Mouse (Mus musculus): ENCODE data around the gene Zfp618.

Gene Zfp618

GRCm38 (mm10) chr4:62999321-62999720, 33.9 kb downstream of the Zfp618 start:
- no peak for DNase-seq

- DNase-seq: no peak
Measured at GRCm38 (mm10) chr4:62999916-63000315, 34.5 kb downstream of the Zfp618 start.

DNA sequence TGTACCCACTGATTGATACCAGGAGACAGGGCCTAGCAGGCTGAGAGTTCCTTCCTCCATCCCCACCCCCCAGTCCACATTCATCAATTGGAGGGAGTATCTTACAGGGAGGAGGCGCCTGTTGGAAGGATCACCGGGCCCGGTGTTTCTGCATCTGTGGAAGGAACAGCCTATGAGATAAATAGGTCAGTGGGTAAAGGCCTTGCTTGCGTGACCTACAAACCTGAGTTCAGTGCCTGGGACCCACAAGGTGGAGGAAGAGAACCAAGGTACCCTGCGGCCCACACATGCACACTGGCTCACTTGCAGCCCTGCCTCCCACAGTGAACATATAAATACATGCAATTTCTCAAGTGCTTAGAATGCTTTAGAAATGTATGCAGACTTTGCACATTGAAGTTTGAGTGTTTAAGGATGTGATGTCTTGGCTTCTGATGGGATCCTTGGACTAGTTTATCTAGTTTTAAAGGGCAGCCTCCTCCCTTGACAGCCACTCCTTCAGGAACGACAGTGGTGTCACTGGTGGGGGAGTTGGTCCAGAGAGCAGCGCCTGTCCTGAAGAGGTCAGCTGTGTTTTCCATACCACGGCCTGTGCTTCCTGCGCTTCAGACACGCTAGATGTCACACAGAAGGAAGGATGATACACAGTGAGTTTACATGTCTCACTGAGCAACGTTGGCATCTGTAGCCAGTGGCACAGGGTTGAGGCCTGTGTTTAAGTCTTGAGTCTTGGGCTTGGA, 35.1 kb downstream of the Zfp618 start:
- DNase-seq: no peak

- no peak for DNase-seq
Measured at GRCm38 (mm10) chr4:63002386-63002785, 37.0 kb downstream of the Zfp618 start.

GRCm38 (mm10) chr4:63004519-63004918, 39.1 kb downstream of the Zfp618 start:
- no peak for DNase-seq

- DNase-seq: no peak
Measured at GRCm38 (mm10) chr4:63005446-63006185, 40.2 kb downstream of the Zfp618 start.

GRCm38 (mm10) chr4:63006198-63007155, 41.1 kb downstream of the Zfp618 start:
- DNase-seq: no peak

- no peak for DNase-seq
Measured at GRCm38 (mm10) chr4:63008206-63008605, 42.8 kb downstream of the Zfp618 start.

- DNase-seq: no peak
Measured at GRCm38 (mm10) chr4:63008822-63009221, 43.4 kb downstream of the Zfp618 start.

GRCm38 (mm10) chr4:63009821-63010220, 44.4 kb downstream of the Zfp618 start:
- no peak for DNase-seq

DNA sequence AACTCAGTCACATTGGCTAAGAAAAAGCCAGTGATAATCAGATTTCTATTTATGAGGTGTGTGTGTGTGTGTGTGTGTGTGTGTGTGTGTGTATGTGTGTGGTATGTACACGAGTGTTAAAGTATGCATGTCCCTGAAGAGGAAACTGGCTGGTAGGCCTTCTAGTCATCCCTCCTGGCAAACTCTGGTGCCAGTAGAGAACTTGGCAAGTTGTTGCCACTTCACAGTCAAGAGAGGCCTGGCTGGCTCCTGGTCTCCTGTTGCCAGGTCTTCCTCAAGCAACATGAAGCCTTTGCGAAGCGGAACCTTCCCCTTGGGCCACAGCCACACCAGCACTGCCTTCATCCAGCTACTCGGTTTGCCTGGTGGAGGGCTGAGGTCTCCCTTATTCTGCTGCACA, 44.9 kb downstream of the Zfp618 start:
- peak; percentile 34 for DNase-seq

- no peak for DNase-seq
Measured at GRCm38 (mm10) chr4:63018616-63019015, 53.2 kb downstream of the Zfp618 start.

GRCm38 (mm10) chr4:63019428-63019858, 54.1 kb downstream of the Zfp618 start:
- DNase-seq: no peak

GRCm38 (mm10) chr4:63021034-63021700, 55.8 kb downstream of the Zfp618 start:
- DNase-seq: no peak

- no peak for DNase-seq
Measured at GRCm38 (mm10) chr4:63023465-63023864, 58.1 kb downstream of the Zfp618 start.

DNA sequence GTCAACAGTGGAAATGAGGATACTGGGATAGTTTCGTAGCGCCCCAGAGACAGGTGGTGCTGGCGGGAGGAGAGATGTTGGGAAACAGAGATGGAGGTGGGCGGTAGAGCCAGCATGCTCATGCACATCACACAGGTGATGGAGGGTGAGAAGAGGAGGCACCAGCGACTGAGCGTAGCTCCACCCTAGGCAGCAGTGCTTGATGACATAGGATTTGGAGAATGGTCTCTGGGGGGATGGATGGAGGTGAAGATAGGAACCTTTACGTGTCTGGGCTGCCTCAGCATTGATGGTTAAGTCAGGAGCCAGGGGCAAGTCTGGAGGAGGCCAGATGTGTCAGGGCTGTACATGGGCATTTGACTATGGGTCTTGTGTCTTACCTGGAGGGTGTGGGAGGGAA, 58.7 kb downstream of the Zfp618 start:
- DNase-seq: no peak

DNA sequence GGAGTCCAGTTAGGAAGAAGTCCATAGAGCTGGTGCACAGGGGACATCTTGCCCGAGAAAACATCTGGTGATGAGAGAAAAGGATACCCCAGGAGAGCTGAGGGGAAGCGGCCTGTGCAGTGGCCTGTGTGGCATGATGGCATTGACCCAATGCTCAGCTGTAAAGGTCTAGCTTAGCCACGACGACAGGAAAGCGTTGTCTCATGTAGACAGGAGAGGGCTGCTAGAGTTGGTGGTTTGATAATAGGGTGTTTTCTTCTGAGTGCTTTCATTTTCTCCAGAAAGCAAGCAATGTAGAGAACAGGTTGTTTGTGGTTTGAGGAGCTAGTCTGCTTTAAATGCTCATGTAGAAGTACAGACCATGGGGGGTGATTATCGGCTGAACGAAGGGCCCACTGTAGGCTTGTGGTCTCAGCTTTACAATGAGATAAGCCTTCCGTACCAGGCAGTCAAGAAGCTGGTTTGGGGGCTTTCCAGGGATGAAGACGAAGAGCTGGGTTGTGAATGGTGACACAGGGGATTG, 59.4 kb downstream of the Zfp618 start:
- DNase-seq: no peak

- no peak for DNase-seq
Measured at GRCm38 (mm10) chr4:63025306-63025705, 59.9 kb downstream of the Zfp618 start.

DNA sequence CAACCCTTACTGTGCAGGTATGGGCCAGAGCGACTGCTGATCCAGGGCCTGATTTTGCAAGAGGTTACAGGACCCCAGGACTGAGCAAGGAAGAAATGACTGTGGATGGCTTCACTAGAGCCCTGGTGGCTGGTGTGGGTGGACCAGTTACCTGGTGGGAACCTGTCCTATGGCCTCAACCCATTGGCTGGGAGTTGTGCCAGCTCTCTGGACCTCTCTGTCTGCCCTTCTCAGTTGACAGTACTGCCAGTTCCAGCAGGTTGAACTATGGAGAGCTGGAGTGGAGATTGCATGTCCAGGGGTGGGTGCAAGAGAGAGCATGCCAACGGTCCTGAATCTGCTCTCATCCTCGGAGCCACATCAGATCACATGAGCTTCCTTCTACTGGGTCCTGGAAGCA, 60.9 kb downstream of the Zfp618 start:
- no peak for DNase-seq

GRCm38 (mm10) chr4:63027451-63027850, 62.1 kb downstream of the Zfp618 start:
- no peak for DNase-seq

DNA sequence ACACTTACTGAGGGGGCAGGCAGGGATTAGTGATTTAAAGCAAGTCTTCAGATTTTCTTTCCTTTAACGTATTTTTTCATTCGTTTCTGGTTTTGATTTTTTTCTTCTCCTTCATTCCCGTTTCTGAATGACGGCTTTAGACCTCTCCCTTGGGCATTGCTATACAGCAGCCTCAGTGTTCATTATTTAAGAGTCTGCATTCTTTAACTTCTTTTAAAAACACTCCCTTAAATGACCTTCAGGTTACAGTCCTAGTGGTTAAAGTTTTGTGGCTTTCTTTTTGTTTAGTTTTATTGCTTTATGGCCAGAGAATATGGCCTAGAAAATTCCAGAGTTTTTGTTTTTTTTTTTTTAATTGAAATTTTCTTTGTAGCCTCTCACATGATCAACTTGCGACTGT, 64.8 kb downstream of the Zfp618 start:
- DNase-seq: no peak

- DNase-seq: no peak
Measured at GRCm38 (mm10) chr4:63031240-63031639, 65.9 kb downstream of the Zfp618 start.
